Mouse (Mus musculus) spleen, adult 2 months (tissue): ENCODE measurements around the gene Ikzf2. TPM values are rescaled to one million over a fixed set of nuclear protein-coding genes. Genes with fewer than 3 reads are reported as not detected.

Experiments
- DNase-seq, 2 experiments: peaks; one replicate each; pipeline versions ENCODE4 v3.0.0 to v3.0.0-alpha.2; 2012 to 2021; ENCODE audit warnings: low spot score in 2 of 2, low read depth in 1 of 2
- H3K27ac ChIP-seq: fragments of 200-500 bp; 2 replicates; pipeline ENCODE4 v1.5.1; 2012; ENCODE audit warnings: low read length, inconsistent platforms; ENCODE audit not compliant: insufficient read depth
- H3K27me3 ChIP-seq: fragments of 200-500 bp; 2 replicates; pipeline ENCODE4 v1.6.1; 2012; ENCODE audit warnings: mild to moderate bottlenecking, moderate library complexity, low read length, inconsistent platforms; ENCODE audit not compliant: control insufficient read depth, insufficient read depth
- H3K36me3 ChIP-seq: fragments of 200-500 bp; 2 replicates; pipeline ENCODE4 v1.6.1; 2012; ENCODE audit warnings: mild to moderate bottlenecking, low read length, inconsistent platforms; ENCODE audit not compliant: control insufficient read depth, insufficient read depth
- H3K4me1 ChIP-seq: fragments of 200-500 bp; 2 replicates; pipeline ENCODE4 v1.6.1; 2011; ENCODE audit warnings: inconsistent platforms; ENCODE audit not compliant: control insufficient read depth, insufficient read depth, insufficient read length
- H3K4me3 ChIP-seq: fragments of 200-500 bp; 2 replicates; pipeline ENCODE4 v1.5.1; 2011; ENCODE audit warnings: mild to moderate bottlenecking, inconsistent platforms; ENCODE audit not compliant: insufficient read depth, insufficient read length; ENCODE audit errors: extremely low read depth
- CTCF ChIP-seq: fragments of 200-500 bp; IDR thresholded peaks from 2 replicates; pipeline ENCODE4 v1.5.1; 2011; ENCODE audit warnings: mild to moderate bottlenecking, inconsistent platforms; ENCODE audit not compliant: insufficient read depth, insufficient read length, insufficient replicate concordance; ENCODE audit errors: extremely low read depth
- POLR2A ChIP-seq: fragments of 200-500 bp; IDR thresholded peaks from 2 replicates; pipeline ENCODE4 v1.6.1; 2011; ENCODE audit warnings: low read depth, low read length, inconsistent platforms
- WGBS: fragments of 180-500 bp; shearing (Covaris S2); methylation state at CpG from one replicate; pipeline ENCODE4 v1.1.7; 2018; 5-methylcytosine and 5-hydroxymethylcytosine counted together
- polyA plus RNA-seq: library from polyadenylated mRNA; depleted of rRNA; stranded (reverse); fragments of >200 nt; gene quantifications from 2 replicates; pipeline ENCODE4 v1.2.3, GENCODE M21; 2012

The Ikzf2 gene
- polyA plus RNA-seq, 1 experiment, result 1.3 TPM

DNA sequence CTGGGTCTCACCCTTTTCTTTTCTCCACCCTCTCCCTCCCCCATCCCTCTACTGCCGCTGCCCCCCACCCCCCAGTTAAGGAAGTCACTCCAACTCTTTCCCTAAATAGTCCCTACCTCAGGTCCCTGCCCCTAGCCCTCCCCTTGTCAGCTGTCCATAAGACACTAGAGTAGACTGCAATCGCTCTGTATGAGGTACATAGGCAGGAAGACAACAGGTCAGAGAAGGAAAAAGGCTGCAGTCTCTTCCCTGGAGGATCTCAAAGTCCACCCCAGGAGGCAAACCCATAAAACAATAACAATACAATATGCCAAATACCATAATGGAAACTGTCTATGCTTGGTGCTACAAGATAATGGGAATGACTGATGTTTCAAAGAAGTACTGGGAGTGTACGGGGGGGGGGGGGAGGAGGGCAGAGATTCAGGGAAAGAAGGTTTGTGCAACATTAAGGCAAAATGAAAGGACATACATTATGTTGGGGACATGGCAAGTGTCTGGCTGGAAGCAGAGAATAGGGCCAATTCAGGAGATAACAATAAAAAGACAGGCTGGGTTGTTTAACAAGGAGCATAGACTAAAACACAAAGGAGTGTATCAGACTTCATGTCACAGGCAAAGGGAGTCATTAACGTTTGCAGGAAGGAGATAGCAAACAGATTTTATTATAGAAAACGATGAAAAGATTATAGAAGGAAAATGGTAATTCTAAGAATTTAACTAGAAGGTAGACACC, 30.8 kb downstream of the Ikzf2 start:
- TF ChIP-seq CTCF (no peak), POLR2A (no peak)
- Histone ChIP-seq H3K27ac (no peak overlapping the region), H3K4me1 (no peaks in the 10 kb centered on the region; the same call in 1 of the 2 replicates), H3K4me3 (no peak overlapping the region), H3K27me3 (no peaks in the 10 kb centered on the region), H3K36me3 (no peaks in the 10 kb centered on the region)
- no peak for DNase-seq
- WGBS, result 50% methylated on average over 5 of the region's 5 CpGs

DNA sequence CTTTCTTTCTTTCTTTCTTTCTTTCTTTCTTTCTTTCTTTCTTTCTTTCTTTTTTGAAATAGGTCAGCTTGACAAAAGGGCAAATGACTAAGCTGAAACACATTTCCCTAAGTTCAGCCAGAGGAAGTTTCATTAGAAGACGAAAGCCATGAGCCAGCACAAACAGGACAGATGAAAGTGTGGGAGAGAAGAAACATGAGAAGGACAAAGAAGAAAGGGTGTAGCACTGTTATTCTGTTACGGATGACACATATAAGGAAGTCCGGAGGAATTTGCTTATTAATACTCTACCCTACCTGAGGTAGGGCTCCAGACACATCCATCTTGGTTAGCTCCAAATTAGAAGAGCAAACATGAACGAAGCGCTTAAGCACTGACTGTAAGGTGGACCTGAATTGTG, 31.7 kb downstream of the Ikzf2 start:
- H3K4me3 ChIP-seq, result no peak overlapping the region
- WGBS, result 60% methylated on average over 5 of the region's 5 CpGs
- no peaks in the 10 kb centered on the region; the same call in 1 of the 2 replicates for H3K4me1 ChIP-seq
- H3K27me3 ChIP-seq, result no peaks in the 10 kb centered on the region; the same call in 1 of the 2 replicates
- TF ChIP-seq CTCF, result no peak
- H3K36me3 ChIP-seq, result no peaks in the 10 kb centered on the region
- DNase-seq, result no peak
- H3K27ac ChIP-seq, result no peak overlapping the region

DNA sequence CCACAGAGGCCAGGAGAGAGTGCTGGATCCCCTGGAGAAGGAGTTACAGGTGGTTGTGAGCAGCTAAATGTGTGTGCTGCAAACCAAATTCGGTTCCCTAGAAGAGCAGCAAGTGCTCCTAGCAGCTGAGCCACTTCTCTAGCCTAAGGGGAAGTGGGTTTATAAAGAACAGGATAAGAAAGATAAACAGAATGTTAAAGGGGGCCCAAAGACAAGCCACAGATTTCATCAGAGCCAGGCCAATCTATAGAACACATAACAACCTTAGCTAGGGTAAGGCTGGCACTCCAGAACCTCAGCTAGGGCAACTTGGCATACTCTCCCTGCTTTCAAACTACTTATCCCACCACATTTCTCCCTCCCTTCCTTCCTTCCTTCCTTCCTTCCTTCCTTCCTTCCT, 32.1 kb downstream of the Ikzf2 start:
- no peak for DNase-seq
- no peak for TF ChIP-seq POLR2A
- TF ChIP-seq CTCF, result no peak
- 7% methylated on average over 1 of the region's 1 CpGs for WGBS
- Histone ChIP-seq H3K27me3 (no peaks in the 10 kb centered on the region; the same call in 1 of the 2 replicates), H3K4me1 (no peaks in the 10 kb centered on the region; the same call in 1 of the 2 replicates), H3K36me3 (no peaks in the 10 kb centered on the region), H3K4me3 (no peak overlapping the region), H3K27ac (no peak overlapping the region)

DNA sequence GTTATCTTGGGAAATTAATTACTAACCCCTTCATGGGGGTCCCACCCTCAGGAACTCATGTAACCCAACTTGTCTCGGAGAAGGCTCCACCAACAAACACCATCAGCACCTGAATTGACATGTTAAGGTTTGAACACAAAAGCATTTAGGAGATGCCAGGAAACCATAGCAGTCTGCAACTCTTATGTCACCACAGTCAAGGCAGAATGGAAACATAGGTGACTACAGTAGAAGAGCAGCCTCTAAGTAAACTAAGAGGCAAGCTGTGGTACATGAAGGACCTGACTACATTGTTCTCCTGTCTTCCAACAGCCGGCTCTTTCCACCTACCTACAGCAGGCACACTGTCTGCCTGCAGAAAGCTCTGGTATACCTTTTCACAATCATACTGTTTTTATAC, 33.6 kb downstream of the Ikzf2 start:
- Histone ChIP-seq H3K4me1 (no peaks in the 10 kb centered on the region), H3K4me3 (no peak overlapping the region), H3K27me3 (no peaks in the 10 kb centered on the region; the same call in 1 of the 2 replicates), H3K36me3 (no peaks in the 10 kb centered on the region), H3K27ac (no peak overlapping the region)
- TF ChIP-seq CTCF, result no peak
- TF ChIP-seq POLR2A, result no peak
- WGBS, result 76% methylated on average over 2 of the region's 2 CpGs
- DNase-seq, result no peak

DNA sequence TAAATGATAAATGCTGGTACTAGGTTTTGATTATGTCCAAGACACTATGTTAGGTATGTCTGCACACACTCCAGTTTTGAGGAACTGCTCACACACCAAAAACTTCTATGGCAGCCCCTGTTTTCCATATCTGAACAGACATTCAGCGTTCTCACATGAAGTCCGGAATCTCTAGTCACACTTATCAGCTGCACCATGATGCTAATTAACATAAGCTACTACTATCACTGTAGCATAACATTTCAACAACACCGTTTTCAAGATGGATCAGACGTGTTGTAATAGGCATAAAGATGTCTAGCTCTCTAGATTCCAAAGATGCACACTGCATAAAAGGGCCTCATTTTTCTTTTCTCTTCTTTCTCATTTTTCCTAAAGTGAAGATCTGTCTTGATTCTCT, 43.9 kb downstream of the Ikzf2 start:
- no peaks in the 10 kb centered on the region for H3K36me3 ChIP-seq
- TF ChIP-seq POLR2A (no peak), CTCF (no peak)
- H3K27ac ChIP-seq, result no peak overlapping the region
- H3K27me3 ChIP-seq, result no peaks in the 10 kb centered on the region
- H3K4me3 ChIP-seq, result no peak overlapping the region
- H3K4me1 ChIP-seq, result no peaks in the 10 kb centered on the region
- WGBS, result 83% methylated on average over 4 of the region's 4 CpGs
- no peak for DNase-seq

DNA sequence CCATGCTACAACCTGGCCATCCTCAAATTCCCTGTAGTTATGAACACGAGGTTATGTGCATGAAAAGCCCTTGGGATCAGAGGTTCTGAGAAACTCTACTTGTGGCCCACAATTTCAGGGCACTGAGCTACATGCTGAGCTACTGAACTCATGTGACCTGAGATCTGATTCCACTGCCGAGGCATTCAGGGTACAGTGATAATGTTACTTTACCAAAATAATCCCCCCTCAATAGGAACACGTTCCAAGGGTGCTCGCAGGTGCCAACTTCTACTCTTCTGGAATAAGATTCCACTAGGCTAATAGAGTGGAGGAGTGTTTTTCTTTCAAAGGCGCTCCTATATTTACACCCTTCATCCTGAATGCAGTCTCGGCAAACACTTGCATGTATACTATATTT, 45.1 kb downstream of the Ikzf2 start:
- no peak for TF ChIP-seq POLR2A
- TF ChIP-seq CTCF, result no peak
- Histone ChIP-seq H3K36me3 (no peaks in the 10 kb centered on the region), H3K4me3 (no peak overlapping the region), H3K27me3 (no peaks in the 10 kb centered on the region), H3K4me1 (no peaks in the 10 kb centered on the region), H3K27ac (no peak overlapping the region)
- DNase-seq, result no peak
- WGBS, result 88% methylated on average over 6 of the region's 6 CpGs

DNA sequence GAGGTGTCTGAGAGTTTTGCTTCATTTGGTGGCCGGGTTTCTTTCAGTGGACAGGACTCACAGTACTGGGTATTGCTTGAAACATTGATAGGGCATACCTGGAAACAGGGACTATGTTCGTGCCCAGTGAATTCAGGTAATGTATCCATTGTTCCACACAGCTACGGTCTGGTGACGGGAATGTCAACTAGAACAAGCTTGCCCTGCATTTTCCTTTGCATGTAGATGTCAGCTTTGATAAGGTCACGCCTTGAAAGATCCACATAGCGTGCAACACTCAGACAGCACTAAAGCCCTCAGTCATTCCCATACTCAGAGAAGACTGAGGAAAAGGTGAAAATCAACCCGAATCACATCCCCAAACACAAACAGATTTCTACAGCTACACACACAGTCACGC, 48.7 kb downstream of the Ikzf2 start:
- Histone ChIP-seq H3K4me3 (no peak overlapping the region), H3K4me1 (no peaks in the 10 kb centered on the region), H3K27ac (no peak overlapping the region), H3K27me3 (no peaks in the 10 kb centered on the region), H3K36me3 (no peaks in the 10 kb centered on the region)
- no peak for DNase-seq
- TF ChIP-seq POLR2A, result no peak
- no peak for TF ChIP-seq CTCF
- 59% methylated on average over 8 of the region's 8 CpGs for WGBS
